Mouse (Mus musculus) olfactory bulb, adult 2 months (tissue): ENCODE measurements around the gene Ptpn11.

ENCODE experiments used
- CTCF ChIP-seq: fragments of 200-500 bp; IDR thresholded peaks from 2 replicates; pipeline ENCODE4 v1.5.1; 2012; ENCODE audit warnings: low read depth, mild to moderate bottlenecking, low read length, moderate library complexity; ENCODE audit not compliant: insufficient read depth
- POLR2A ChIP-seq: fragments of 200-500 bp; IDR thresholded peaks from 2 replicates; pipeline ENCODE4 v1.6.1; 2012; ENCODE audit warnings: mild to moderate bottlenecking, low read depth, low read length, moderate library complexity; ENCODE audit not compliant: insufficient read depth

- no peak for TF ChIP-seq POLR2A
- no peak for TF ChIP-seq CTCF
These were observed 11.9 kb downstream of the Ptpn11 start for GRCm38 (mm10) chr5:121179077-121179857.
